Mouse (Mus musculus) layer of hippocampus, adult 9-10 months (tissue): ENCODE data around the gene Capn12.
A peak's percentile ranks its signal among the peaks of the same experiment; 100 is the strongest.
"Not testable (repeated sequence)": the region's sequence is repeated elsewhere in the genome, so short reads cannot be mapped to it uniquely, and the experiment has no call there.

ENCODE experiments used
- DNase-seq: peaks from one replicate; pipeline ENCODE4 v3.0.0; 2022; ENCODE audit warnings: low spot score

The Capn12 gene

GRCm38 (mm10) chr7:28877856-28878255, 3.4 kb upstream of the Capn12 start:
- DNase-seq: no peak

- no peak for DNase-seq
These were observed 1.6 kb upstream of the Capn12 start for GRCm38 (mm10) chr7:28879606-28880005.

GRCm38 (mm10) chr7:28880554-28880953, 668 bp upstream of the Capn12 start:
- no peak for DNase-seq

GRCm38 (mm10) chr7:28883039-28883438, 1.8 kb downstream of the Capn12 start:
- no peak for DNase-seq

- DNase-seq: not testable (repeated sequence)
These were observed 2.5 kb downstream of the Capn12 start for GRCm38 (mm10) chr7:28883704-28884103.

GRCm38 (mm10) chr7:28886486-28886885, 5.3 kb downstream of the Capn12 start:
- DNase-seq: no peak

GRCm38 (mm10) chr7:28888701-28889161, 7.5 kb downstream of the Capn12 start:
- DNase-seq: no peak

GRCm38 (mm10) chr7:28892601-28893000, 11.4 kb downstream of the Capn12 start:
- DNase-seq: no peak

- no peak for DNase-seq
These were observed 12.5 kb downstream of the Capn12 start for GRCm38 (mm10) chr7:28893643-28894265.

- no peak for DNase-seq
These were observed 13.7 kb downstream of the Capn12 start for GRCm38 (mm10) chr7:28894942-28895341.

- DNase-seq: no peak
These were observed 16.4 kb downstream of the Capn12 start for GRCm38 (mm10) chr7:28897661-28898060.

- no peak for DNase-seq
These were observed 18.8 kb downstream of the Capn12 start for GRCm38 (mm10) chr7:28899972-28900371.

- DNase-seq: no peak
These were observed 20.3 kb downstream of the Capn12 start for GRCm38 (mm10) chr7:28901311-28902125.

- no peak for DNase-seq
These were observed 21.0 kb downstream of the Capn12 start for GRCm38 (mm10) chr7:28902180-28902579.

GRCm38 (mm10) chr7:28902809-28903208, 21.6 kb downstream of the Capn12 start:
- DNase-seq: no peak

- DNase-seq: peak; percentile 53
These were observed 22.6 kb downstream of the Capn12 start for GRCm38 (mm10) chr7:28903778-28904177.

GRCm38 (mm10) chr7:28907195-28907594, 26.0 kb downstream of the Capn12 start:
- DNase-seq: no peak

- DNase-seq: no peak
These were observed 30.4 kb downstream of the Capn12 start for GRCm38 (mm10) chr7:28911632-28912031.

- no peak for DNase-seq
These were observed 31.9 kb downstream of the Capn12 start for GRCm38 (mm10) chr7:28913171-28913570.

GRCm38 (mm10) chr7:28916491-28916890, 35.3 kb downstream of the Capn12 start:
- no peak for DNase-seq

GRCm38 (mm10) chr7:28917503-28918426, 36.5 kb downstream of the Capn12 start:
- DNase-seq: peak; percentile 54

GRCm38 (mm10) chr7:28918540-28918939, 37.3 kb downstream of the Capn12 start:
- no peak for DNase-seq
